Mouse (Mus musculus) brain, embryonic 14.5 days (tissue): ENCODE measurements at regions not wholly inside any gene's neighbourhood (a gene's known extent, or its start where the extent isn't known, plus 50 kb on each side); places are given as distances from the start of the nearest gene placed in this dataset.

Experiments
- CTCF ChIP-seq: fragments of 200-500 bp; IDR thresholded peaks from 2 replicates; pipeline ENCODE4 v1.5.1; 2012; ENCODE audit warnings: inconsistent platforms, mild to moderate bottlenecking, moderate library complexity, borderline replicate concordance; ENCODE audit not compliant: insufficient read depth, insufficient read length; ENCODE audit errors: extremely low read depth
- POLR2A ChIP-seq: fragments of 200-500 bp; IDR thresholded peaks from 2 replicates; pipeline ENCODE4 v1.6.1; 2012; ENCODE audit warnings: mild to moderate bottlenecking, inconsistent platforms, borderline replicate concordance; ENCODE audit not compliant: poor library complexity, insufficient read depth, insufficient read length, severe bottlenecking; ENCODE audit errors: extremely low read depth

DNA sequence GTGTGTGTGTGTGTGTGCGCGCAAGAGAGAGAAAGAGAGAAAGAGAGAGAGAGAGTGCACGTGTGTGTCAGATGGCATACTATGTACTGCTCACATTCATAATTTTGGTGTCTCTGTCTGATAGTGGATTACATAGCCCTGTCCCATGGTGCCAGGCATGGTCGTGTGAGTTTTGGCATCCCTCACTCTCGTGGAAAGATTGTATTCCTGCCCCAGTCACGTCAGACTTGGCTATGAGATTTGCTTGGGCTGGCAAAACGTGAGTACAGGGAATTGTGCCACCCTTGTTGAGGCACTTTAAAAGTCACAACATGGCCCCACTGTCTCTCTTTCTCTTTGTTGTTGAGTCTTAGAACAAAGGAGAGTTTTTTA is 62.3 kb upstream of the Serp2 start:
- TF ChIP-seq CTCF (no peak), POLR2A (no peak)
